Mouse (Mus musculus): ENCODE measurements around the gene Kcnq1.

The Kcnq1 gene

GRCm38 (mm10) chr7:143093847-143094246, 12.3 kb upstream of the Kcnq1 start:
- DNase-seq (ENCODE audit: low spot score in 2 of 2), result no peak

DNA sequence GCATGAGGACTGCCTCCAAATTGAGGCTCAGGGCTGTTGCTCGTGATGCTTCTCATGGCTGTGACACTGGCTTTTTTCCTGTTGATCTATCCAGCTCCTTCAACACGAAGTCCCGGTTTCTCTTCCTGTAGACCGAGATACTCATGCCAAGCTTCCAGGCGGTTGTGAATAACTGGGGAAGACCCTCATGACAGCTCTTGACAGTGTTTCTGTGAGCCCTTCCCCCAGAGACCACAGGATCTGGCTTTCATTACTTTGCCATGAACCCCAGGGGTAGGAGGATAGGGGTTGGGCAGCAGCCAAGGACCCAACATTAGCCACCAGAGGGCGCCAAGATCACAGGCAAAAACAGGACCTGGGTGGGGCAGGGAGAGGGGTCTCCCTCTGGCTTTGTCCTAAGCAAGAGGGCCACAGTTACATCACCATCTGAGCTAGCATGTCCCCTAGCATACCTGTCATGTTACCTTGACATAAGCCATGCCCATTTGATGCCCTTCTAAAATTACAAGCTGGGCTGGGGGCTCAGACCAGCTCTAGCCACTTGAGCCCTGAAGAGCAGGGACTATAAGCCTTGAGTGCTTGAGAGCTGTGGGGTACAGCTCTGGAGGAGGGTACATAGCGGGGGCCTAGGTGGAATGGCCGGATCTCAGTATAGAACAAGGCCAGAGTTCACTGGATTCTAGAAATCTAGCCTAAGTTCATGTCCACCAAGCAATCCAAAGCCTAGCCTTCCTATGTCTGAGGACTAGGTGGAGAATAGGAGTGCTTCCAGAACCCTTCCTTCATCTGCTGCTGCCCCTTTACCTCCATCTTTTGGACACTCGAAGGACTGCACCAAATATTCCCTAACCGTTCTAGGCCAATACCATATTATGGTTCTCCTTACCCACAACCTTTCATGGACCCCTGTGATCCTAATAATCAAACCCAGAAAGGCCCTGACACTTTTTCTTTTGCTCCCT, 11.3 kb upstream of the Kcnq1 start, which contains the start of gene Trpm5:
Gene Trpm5 (minus strand): TSS at position 51 of the 962 bp plus-strand sequence.
- peak; percentile 58 to 60 for DNase-seq (ENCODE audit: low spot score in 2 of 2)

GRCm38 (mm10) chr7:143095554-143095907, 10.6 kb upstream of the Kcnq1 start:
- no peak for DNase-seq (ENCODE audit: low spot score in 2 of 2)

GRCm38 (mm10) chr7:143100759-143101158, 5.4 kb upstream of the Kcnq1 start:
- peak; percentile 34 to 37 for DNase-seq (ENCODE audit: low spot score in 2 of 2)

DNA sequence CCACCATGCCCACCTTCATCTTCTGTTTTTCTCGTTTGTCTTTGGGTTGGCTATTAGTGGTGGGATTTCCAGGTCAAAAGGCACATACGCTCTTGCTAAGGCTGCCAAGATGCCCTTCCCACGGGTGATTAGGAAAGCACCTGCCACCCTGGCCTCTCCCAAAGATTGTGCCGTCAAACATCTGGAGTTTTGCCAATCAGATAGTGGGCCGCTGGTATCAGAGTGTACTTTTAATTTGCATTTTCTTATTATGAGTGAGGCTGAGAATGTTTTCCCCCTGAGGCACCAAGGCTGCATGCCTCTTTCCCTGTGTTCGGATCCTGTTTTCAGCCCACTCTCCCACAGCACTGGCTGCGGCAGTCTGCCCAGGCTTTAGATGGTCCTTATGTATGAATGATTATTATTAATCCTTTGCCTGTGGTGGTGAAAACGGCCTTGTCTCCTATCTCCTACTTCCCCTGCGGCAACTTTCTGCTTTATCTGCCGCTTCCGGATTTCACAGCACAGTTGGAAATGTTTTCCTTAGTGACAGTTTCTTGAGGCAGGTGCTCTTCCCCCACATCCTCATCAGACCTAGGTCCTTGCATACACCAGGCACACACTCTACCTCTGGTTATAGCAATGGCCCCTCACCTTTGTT, 784 bp upstream of the Kcnq1 start:
- DNase-seq (ENCODE audit: low spot score in 2 of 2), result no peak

DNA sequence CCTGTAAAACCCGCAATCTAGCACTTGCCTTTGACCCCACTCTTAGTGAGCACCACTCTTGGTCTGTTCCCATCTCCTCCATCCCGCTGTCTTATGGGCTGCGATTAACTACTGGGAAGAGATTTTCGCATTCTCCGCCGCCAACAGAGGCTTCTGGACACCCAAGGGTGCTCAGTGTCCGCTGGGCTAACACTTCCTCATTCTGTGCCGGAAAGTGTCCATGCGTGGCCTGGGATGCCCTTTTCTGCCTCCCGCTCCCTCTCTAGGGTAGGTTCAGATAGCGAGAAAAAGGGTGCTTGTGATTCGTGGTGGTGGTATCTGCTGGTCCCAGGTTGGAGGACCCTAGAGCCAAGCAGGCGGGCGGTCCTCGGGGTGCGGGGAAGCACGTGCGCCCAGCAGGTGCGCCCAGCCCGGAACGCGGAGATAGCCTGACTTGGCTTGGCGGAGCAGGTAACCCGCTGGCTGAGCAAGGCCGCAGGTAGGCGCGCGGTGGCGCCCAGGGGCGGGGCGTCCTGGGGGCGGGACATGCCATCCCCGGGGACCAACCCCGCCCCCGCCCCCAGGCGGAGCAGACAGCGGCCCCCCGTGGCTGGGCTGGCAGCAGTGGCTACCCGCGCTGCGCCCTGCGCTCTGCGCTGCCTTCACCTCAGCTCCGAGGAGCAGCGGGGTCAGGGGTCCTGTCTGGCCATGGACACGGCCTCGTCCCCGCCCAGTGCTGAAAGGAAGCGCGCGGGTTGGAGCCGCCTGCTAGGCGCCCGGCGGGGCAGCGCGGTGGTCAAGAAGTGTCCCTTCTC, 707 bp downstream of the Kcnq1 start:
- no peak for DNase-seq (ENCODE audit: low spot score in 2 of 2)

DNA sequence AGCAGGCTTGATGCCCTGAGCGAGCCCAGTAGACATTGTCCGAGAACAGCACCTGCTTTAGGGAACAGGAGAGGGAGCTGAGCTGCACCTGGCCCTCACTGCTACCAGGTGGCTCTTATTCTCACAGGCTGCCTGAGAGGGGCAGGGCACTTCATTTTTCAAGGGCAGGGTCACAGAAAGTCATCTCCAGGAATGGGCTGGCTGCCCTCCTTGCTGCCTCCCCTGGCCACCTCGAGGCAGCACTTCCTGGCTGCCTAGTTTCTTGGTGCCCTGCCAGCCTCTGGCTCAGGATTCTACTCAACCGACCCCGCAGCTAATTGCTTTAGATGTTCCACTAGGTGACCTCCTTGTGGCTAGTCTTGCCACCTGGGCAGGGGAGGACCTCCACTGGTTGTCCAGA, 2.0 kb downstream of the Kcnq1 start:
- no peak for DNase-seq (ENCODE audit: low spot score in 2 of 2)

- no peak for DNase-seq (ENCODE audit: low spot score in 2 of 2)
Measured at GRCm38 (mm10) chr7:143108996-143109660, 3.0 kb downstream of the Kcnq1 start.

GRCm38 (mm10) chr7:143109696-143110095, 3.5 kb downstream of the Kcnq1 start:
- no peak for DNase-seq (ENCODE audit: low spot score in 2 of 2)

DNA sequence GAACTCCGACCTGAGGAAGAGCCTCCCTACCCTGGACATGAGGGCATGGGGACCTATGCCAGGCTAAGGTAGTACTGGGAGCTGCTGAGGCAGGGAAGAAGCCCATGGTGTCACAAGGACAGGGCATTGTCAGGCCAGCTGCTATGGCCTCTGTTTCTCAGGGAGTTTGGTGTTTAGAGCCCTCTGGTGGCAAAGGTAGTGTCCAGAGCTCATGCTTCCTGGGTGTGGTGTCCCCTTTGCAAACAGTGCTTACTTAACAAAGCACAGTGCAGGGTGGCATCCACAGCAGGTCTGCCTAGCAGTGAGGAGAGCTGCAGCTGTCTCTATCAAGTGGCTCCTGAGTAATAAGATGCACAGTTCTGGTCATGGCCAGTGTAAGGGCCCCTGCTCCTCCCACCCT, 4.6 kb downstream of the Kcnq1 start:
- DNase-seq (ENCODE audit: low spot score in 2 of 2), result no peak

- no peak for DNase-seq (ENCODE audit: low spot score in 2 of 2)
Measured at GRCm38 (mm10) chr7:143111719-143112118, 5.6 kb downstream of the Kcnq1 start.

DNA sequence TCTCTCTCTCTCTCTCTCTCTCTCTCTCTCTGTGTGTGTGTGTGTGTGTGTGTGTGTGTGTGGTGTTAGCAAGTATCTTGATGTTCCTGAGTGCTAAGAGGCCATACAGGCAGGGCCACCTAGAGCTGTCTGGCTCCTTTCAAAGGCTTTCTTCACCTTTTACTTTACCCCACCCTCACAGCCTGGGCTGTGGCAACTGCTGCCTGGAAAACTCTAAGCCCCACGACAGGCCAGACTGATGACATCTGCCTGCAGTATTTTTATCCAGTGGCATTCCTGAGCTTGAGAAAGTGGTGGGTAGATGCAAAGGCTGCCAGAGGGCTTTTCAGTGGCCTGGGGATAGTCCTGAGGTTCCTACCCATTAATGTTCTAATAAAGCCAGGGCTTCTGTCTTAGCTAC, 6.2 kb downstream of the Kcnq1 start:
- no peak for DNase-seq (ENCODE audit: low spot score in 2 of 2)

DNA sequence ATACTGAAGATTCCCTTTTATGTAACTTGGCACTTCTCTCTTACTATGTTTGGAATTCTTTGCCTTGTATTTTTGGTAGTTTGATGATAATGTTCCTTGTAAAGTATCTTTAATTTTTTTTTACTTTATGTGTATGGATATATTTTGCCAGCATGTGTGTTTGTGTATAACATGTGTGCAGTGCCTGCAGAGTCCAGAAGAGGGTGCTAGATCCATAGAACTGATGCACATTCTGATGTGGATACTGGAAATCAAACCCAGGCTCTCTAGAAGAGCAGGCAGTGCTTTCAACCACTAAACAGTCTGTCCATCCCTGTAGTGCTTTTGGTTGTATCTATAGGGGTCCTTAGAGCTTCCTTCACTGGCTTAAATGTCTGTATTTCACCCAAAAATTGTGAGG, 8.6 kb downstream of the Kcnq1 start:
- DNase-seq (ENCODE audit: low spot score in 2 of 2), result no peak

GRCm38 (mm10) chr7:143116521-143116920, 10.4 kb downstream of the Kcnq1 start:
- no peak for DNase-seq (ENCODE audit: low spot score in 2 of 2)

DNA sequence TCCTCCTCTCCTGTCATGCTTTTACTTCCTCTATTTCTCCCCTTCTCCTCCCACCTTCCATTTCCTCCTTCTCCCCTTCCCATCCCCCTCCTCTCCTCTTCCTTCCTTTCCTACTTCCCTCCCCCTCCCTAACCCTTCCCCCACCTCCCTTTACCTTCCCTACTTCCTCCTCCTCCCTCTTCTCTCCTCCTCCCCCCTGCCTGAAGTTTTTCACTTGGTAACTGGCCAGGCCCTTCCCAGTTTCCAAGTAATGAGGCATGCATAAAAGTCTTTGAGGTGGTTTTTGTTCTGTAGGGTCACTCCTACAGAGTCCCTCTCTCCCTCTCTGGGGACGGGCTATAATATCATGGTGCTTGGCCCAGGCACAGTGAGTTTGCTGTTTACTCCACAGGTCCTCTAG, 13.2 kb downstream of the Kcnq1 start:
- no peak for DNase-seq (ENCODE audit: low spot score in 2 of 2)

- DNase-seq (ENCODE audit: low spot score in 2 of 2), result no peak
Measured at GRCm38 (mm10) chr7:143119826-143120225, 13.7 kb downstream of the Kcnq1 start.

GRCm38 (mm10) chr7:143122191-143122590, 16.0 kb downstream of the Kcnq1 start:
- no peak for DNase-seq (ENCODE audit: low spot score in 2 of 2)

- no peak for DNase-seq (ENCODE audit: low spot score in 2 of 2)
Measured at GRCm38 (mm10) chr7:143123876-143124669, 17.9 kb downstream of the Kcnq1 start.

DNA sequence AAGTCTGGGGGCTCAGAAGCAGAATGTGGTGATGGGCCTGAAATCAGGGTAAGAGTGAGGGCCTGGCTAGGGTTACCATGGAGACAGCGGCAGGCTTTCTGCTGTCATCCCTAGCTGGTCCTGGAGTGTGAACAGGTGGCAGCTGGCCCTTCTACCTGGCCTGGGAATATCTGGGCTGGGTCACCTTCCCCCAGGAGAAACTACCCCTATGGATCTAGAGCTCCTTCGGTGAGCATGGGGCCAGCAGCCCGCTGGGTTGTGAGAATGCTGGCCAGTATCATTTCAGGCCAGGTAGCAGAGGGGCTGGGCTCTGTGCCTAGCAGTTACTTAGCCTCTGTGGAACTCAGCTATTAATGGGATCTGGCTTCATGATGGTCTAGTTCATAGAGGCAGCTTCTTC, 18.7 kb downstream of the Kcnq1 start:
- DNase-seq (ENCODE audit: low spot score in 2 of 2), result no peak

DNA sequence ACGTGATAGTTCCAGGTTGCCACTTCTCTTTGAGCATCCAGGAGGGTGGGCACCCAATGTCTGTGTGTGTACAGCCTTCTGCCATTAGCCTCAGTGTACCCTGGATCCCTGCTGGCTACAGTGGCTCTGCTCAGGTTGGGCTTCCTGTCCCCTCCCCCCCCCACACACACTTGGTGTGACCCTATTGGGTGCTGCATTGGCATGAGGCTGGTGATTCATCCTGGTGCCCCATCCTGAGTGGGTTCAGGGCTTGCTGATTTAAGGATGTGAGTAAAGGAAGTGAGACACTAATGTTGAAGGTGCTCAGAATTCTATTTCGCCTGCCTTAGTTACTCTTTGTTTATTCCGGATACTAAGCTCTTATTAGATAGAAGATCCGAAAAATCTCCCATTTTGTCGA, 26.7 kb downstream of the Kcnq1 start:
- DNase-seq (ENCODE audit: low spot score in 2 of 2), result no peak

DNA sequence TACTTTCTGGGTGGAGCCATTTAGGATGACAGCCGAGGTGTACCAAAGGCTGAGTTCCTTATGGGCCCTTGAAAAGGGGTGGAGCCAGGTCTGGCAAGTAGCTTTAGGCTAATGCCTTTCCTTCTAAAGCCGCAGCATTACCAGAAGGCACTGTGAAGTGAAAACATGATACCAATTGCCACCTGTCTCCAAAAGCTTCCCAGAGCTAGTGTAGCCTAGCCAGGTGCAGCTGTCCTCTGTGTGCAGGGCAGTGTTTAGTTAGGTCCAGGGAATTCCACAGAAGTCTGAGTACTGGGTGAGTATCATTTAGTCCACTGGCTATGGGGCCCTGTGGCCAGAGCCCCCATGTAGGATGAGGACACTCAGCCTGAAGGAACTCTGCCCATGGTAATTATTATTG, 30.0 kb downstream of the Kcnq1 start:
- DNase-seq (ENCODE audit: low spot score in 2 of 2), result no peak

Data from right cerebral cortex, adult 2 months (tissue).